Mouse (Mus musculus) 3T3-L1 (cell line): ENCODE data around the gene Ranbp9.

Experiments used
- DNase-seq: peaks from one replicate; pipeline ENCODE4 v3.0.0-alpha.2; 2015; ENCODE audit warnings: low read depth, low spot score

Ranbp9 gene

GRCm38 (mm10) chr13:43480957-43481858, at the start of gene Ranbp9:
Ranbp9 (minus strand) TSS chr13:43481282.
- DNase-seq = peak; percentile 44

- DNase-seq = no peak
Observed at GRCm38 (mm10) chr13:43530129-43530831, 49.2 kb upstream of the Ranbp9 start.

- DNase-seq = no peak
Observed at GRCm38 (mm10) chr13:43526289-43526688, 45.2 kb upstream of the Ranbp9 start.

GRCm38 (mm10) chr13:43525363-43526134, 44.5 kb upstream of the Ranbp9 start:
- DNase-seq = peak; percentile 27

- peak; percentile 87 for DNase-seq
Observed at GRCm38 (mm10) chr13:43524491-43525362, 43.6 kb upstream of the Ranbp9 start.

- peak; percentile 14 for DNase-seq
Observed at GRCm38 (mm10) chr13:43523906-43524480, 42.9 kb upstream of the Ranbp9 start.

- DNase-seq = no peak
Observed at GRCm38 (mm10) chr13:43521940-43522339, 40.9 kb upstream of the Ranbp9 start.

- DNase-seq = peak; percentile 35
Observed at GRCm38 (mm10) chr13:43519251-43519650, 38.2 kb upstream of the Ranbp9 start.

GRCm38 (mm10) chr13:43517371-43517770, 36.3 kb upstream of the Ranbp9 start:
- DNase-seq = no peak

GRCm38 (mm10) chr13:43516931-43517330, 35.8 kb upstream of the Ranbp9 start:
- no peak for DNase-seq

GRCm38 (mm10) chr13:43516119-43516518, 35.0 kb upstream of the Ranbp9 start:
- no peak for DNase-seq

- no peak for DNase-seq
Observed at GRCm38 (mm10) chr13:43514950-43515358, 33.9 kb upstream of the Ranbp9 start.

GRCm38 (mm10) chr13:43512736-43513135, 31.7 kb upstream of the Ranbp9 start:
- no peak for DNase-seq

GRCm38 (mm10) chr13:43505798-43506197, 24.7 kb upstream of the Ranbp9 start:
- no peak for DNase-seq

GRCm38 (mm10) chr13:43503395-43503850, 22.3 kb upstream of the Ranbp9 start:
- no peak for DNase-seq

- DNase-seq = no peak
Observed at GRCm38 (mm10) chr13:43501601-43502000, 20.5 kb upstream of the Ranbp9 start.

GRCm38 (mm10) chr13:43500483-43500850, 19.4 kb upstream of the Ranbp9 start:
- DNase-seq = no peak

GRCm38 (mm10) chr13:43499731-43500482, 18.8 kb upstream of the Ranbp9 start:
- no peak for DNase-seq

- no peak for DNase-seq
Observed at GRCm38 (mm10) chr13:43498849-43499248, 17.8 kb upstream of the Ranbp9 start.

- no peak for DNase-seq
Observed at GRCm38 (mm10) chr13:43497769-43498168, 16.7 kb upstream of the Ranbp9 start.
